In the genomic region with DNA sequence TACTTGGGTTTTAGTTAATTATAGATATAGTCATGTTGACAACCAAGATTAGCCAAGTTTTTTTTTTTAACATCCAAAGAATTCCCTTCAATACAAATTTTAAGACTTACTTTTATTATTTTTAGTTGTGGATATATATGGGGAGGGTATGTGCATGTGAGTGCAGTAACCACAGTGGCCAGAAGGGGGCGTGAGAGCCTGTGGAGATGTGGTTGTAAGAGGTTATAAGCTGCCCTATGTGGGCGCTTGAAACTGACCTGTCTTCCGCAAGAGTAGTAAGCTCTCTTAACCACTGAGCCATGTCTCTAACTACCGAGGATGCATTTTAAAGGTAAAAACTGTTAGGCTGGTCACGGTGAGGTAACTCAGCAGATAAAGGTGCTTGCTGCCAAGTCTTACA, we compare ENCODE assay signal across 21 mouse cellular contexts. TPM values are rescaled to one million over a fixed set of nuclear protein-coding genes. Genes with fewer than 3 reads are reported as not detected.
DNase-seq lines count a peak whose midpoint lies in the region; ATAC-seq and TF ChIP-seq lines count a peak whose summit lies in the region.
"Had no signal": no experiment of that assay in that cellular context is flagged by ENCODE, and none has a peak within 500 bp of the region (broad histone marks: within the 10 kb centered on the region; RNA-seq: fewer than 3 reads in every experiment).

No protein-coding gene starts in this region.

- 85% methylated on average over 5 of the region's 5 CpGs for WGBS in forebrain, embryonic 11.5 days
- 88% methylated on average over 5 of the region's 5 CpGs for WGBS in forebrain, embryonic 16.5 days
- WGBS in liver, adult 2 months: 86% methylated on average over 5 of the region's 5 CpGs
- WGBS in midbrain, embryonic 16.5 days: 86% methylated on average over 5 of the region's 5 CpGs

- peak; percentile 8; the same call in 1 of the 2 replicates for TF ChIP-seq CTCF in liver, adult 2 months (IDR thresholded peaks at IDR 0.05; ENCODE audit: low read depth, low read length)

- no peak overlapping the region for H3K4me2 ChIP-seq in forebrain, embryonic 11.5 days (ENCODE audit: low read depth, low read length, severe bottlenecking)
- H3K4me2 ChIP-seq in forebrain, embryonic 16.5 days (ENCODE audit: low read length): no peak overlapping the region
- no peak overlapping the region for H3K4me2 ChIP-seq in midbrain, embryonic 16.5 days (ENCODE audit: low read length)
- H3K4me2 ChIP-seq: embryonic facial prominence, embryonic 12.5 days; hindbrain, embryonic 14.5 days; liver, embryonic 15.5 days had no signal

- no peaks in the 10 kb centered on the region for H3K27me3 ChIP-seq in forebrain, embryonic 11.5 days (ENCODE audit: control insufficient read depth, insufficient read depth, low read length)
- H3K27me3 ChIP-seq in forebrain, embryonic 16.5 days (replicated peaks; ENCODE audit: control insufficient read depth, insufficient read depth, low read length): no peaks in the 10 kb centered on the region
- peaks cover 5% of the 10 kb centered on the region; the same call in 1 of the 2 replicates for H3K27me3 ChIP-seq in liver, adult 2 months (ENCODE audit: control insufficient read depth, insufficient read depth, low read length)
- H3K27me3 ChIP-seq in midbrain, embryonic 16.5 days (ENCODE audit: control insufficient read depth, insufficient read depth, low read depth, low read length): no peaks in the 10 kb centered on the region
- H3K27me3 ChIP-seq: embryonic facial prominence, embryonic 12.5 days; liver, embryonic 15.5 days had no signal

- H3K9ac ChIP-seq in forebrain, embryonic 11.5 days (ENCODE audit: low read length): no peak overlapping the region
- no peak overlapping the region for H3K9ac ChIP-seq in forebrain, embryonic 16.5 days (replicated peaks; ENCODE audit: low read depth, low read length)
- no peak overlapping the region for H3K9ac ChIP-seq in liver, adult 2 months (ENCODE audit: low read depth, low read length)
- no peak overlapping the region for H3K9ac ChIP-seq in midbrain, embryonic 16.5 days (ENCODE audit: low read depth, low read length)
- H3K9ac ChIP-seq: embryonic facial prominence, embryonic 12.5 days; hindbrain, embryonic 14.5 days; liver, embryonic 15.5 days had no signal

- H3K4me3 ChIP-seq in forebrain, embryonic 11.5 days (ENCODE audit: low read depth, low read length): no peak overlapping the region
- H3K4me3 ChIP-seq in forebrain, embryonic 16.5 days (replicated peaks; ENCODE audit: low read length): no peak overlapping the region
- no peak overlapping the region for H3K4me3 ChIP-seq in liver, adult 2 months (ENCODE audit: insufficient read depth, low read depth, low read length)
- no peak overlapping the region for H3K4me3 ChIP-seq in midbrain, embryonic 16.5 days (ENCODE audit: low read depth, low read length)
- H3K4me3 ChIP-seq: embryonic facial prominence, embryonic 12.5 days; heart, embryonic 10.5 days; liver, embryonic 15.5 days had no signal

- DNase-seq in forebrain, embryonic 11.5 days (ENCODE audit: low spot score): peak; percentile 51
- DNase-seq in liver, adult 2 months (ENCODE audit: extremely low read depth, low read depth, low spot score): no peak
- DNase-seq in liver (no peak), ES-CJ7 (ENCODE audit: low read depth, low spot score) (peak; percentile 43)
- DNase-seq in testis, postnatal 10 days (ENCODE audit: low spot score): peak; percentile 58
- DNase-seq: adrenal gland, adult 8-10 months; cerebellum, adult 8-10 months; gastrocnemius, postnatal 25 days; heart, postnatal 10 days; kidney, adult 11 months; kidney, postnatal 4 days; layer of hippocampus, postnatal 36 days; left cerebral cortex, postnatal 4 days had no signal

- H3K4me1 ChIP-seq in forebrain, embryonic 11.5 days (replicated peaks; ENCODE audit: control insufficient read depth, insufficient read depth, low read length): no peaks in the 10 kb centered on the region
- H3K4me1 ChIP-seq in forebrain, embryonic 16.5 days (replicated peaks; ENCODE audit: control insufficient read depth, insufficient read depth, low read length): no peaks in the 10 kb centered on the region
- H3K4me1 ChIP-seq in liver, adult 2 months (ENCODE audit: control insufficient read depth, insufficient read depth, low read length): no peaks in the 10 kb centered on the region
- H3K4me1 ChIP-seq in midbrain, embryonic 16.5 days (ENCODE audit: control insufficient read depth, insufficient read depth, low read length): no peaks in the 10 kb centered on the region
- H3K4me1 ChIP-seq: embryonic facial prominence, embryonic 12.5 days; liver, embryonic 15.5 days had no signal

- ATAC-seq in forebrain, embryonic 11.5 days (replicated peaks; ENCODE audit: low FRiP score): no peak
- ATAC-seq in forebrain, embryonic 16.5 days: no peak
- no peak for ATAC-seq in midbrain, embryonic 16.5 days

- no peak for TF ChIP-seq POLR2A in liver, adult 2 months (IDR thresholded peaks at IDR 0.05; ENCODE audit: extremely low read depth, insufficient read depth, low read length)

- H3K9me3 ChIP-seq in forebrain, embryonic 11.5 days (ENCODE audit: control insufficient read depth, low read length): no peaks in the 10 kb centered on the region
- no peaks in the 10 kb centered on the region for H3K9me3 ChIP-seq in forebrain, embryonic 16.5 days (ENCODE audit: control insufficient read depth, low read length)
- H3K9me3 ChIP-seq in midbrain, embryonic 16.5 days (replicated peaks; ENCODE audit: control insufficient read depth, low read length, poor library complexity, severe bottlenecking): no peaks in the 10 kb centered on the region
- H3K9me3 ChIP-seq: embryonic facial prominence, embryonic 12.5 days; heart, embryonic 10.5 days; liver, embryonic 15.5 days had no signal

- H3K79me2 ChIP-seq in liver, adult 2 months (ENCODE audit: control insufficient read depth, insufficient read depth, low read length): no peaks in the 10 kb centered on the region

- H3K36me3 ChIP-seq in forebrain, embryonic 11.5 days (ENCODE audit: control insufficient read depth, insufficient read depth, low read length): no peaks in the 10 kb centered on the region
- H3K36me3 ChIP-seq in forebrain, embryonic 16.5 days (ENCODE audit: control insufficient read depth, insufficient read depth): no peaks in the 10 kb centered on the region
- H3K36me3 ChIP-seq in liver, adult 2 months (ENCODE audit: control insufficient read depth, insufficient read depth, low read length): no peaks in the 10 kb centered on the region
- H3K36me3 ChIP-seq in midbrain, embryonic 16.5 days (ENCODE audit: control insufficient read depth, insufficient read depth, low read length): no peaks in the 10 kb centered on the region
- H3K36me3 ChIP-seq: embryonic facial prominence, embryonic 12.5 days; heart, embryonic 10.5 days; liver, embryonic 15.5 days had no signal

- H3K27ac ChIP-seq in forebrain, embryonic 11.5 days (ENCODE audit: low read depth, low read length): no peak overlapping the region
- H3K27ac ChIP-seq in forebrain, embryonic 16.5 days (ENCODE audit: low read length): no peak overlapping the region
- H3K27ac ChIP-seq in liver, adult 2 months (replicated peaks; ENCODE audit: insufficient read depth, low read depth, low read length): no peak overlapping the region
- H3K27ac ChIP-seq in midbrain, embryonic 16.5 days (ENCODE audit: low read length): no peak overlapping the region
- H3K27ac ChIP-seq: embryonic facial prominence, embryonic 12.5 days; heart, embryonic 10.5 days; hindbrain, embryonic 14.5 days; liver, embryonic 15.5 days had no signal

RNA-seq across cellular contexts. Expression of a gene that starts 45.1 kb away (rescaled TPM):
- polyA plus RNA-seq in forebrain, embryonic 11.5 days (2014; fragmentation: Nextera tagmentation; extraction: Ambion mirVana): not detected in 2 replicates
- polyA plus RNA-seq in forebrain, embryonic 16.5 days (2015; fragmentation: Nextera tagmentation; extraction: Ambion mirVana): 1.0 and 1.2 TPM in 2 replicates
- total RNA-seq in liver, adult 2 months (2014; rRNA removed): not detected in 2 replicates
- not detected in 2 replicates for polyA plus RNA-seq in liver, adult 2 months (2012; rRNA removed)
- polyA plus RNA-seq in midbrain, embryonic 16.5 days (2015; fragmentation: Nextera tagmentation; extraction: Ambion mirVana): 2.0 and 2.5 TPM in 2 replicates
- total RNA-seq: gastrocnemius, postnatal 25 days; heart, postnatal 10 days; megakaryocyte-erythroid progenitor cell, adult 5-6 weeks had no signal
- polyA plus RNA-seq: liver, embryonic 15.5 days; small intestine, adult 2 months had no signal

Comparison
In these comparisons a context has a peak if more than half of its experiments do, and no peak if none do; other contexts are left out.
1. DNase-seq: peak in forebrain, embryonic 11.5 days (single experiment), ES-CJ7 (single experiment) and testis, postnatal 10 days (single experiment); none in liver, adult 2 months (single experiment) and liver (single experiment).